Mouse (Mus musculus): ENCODE results near the gene Glra4. TPM values are rescaled to one million over a fixed set of nuclear protein-coding genes. Genes with fewer than 3 reads are reported as not detected.

The Glra4 gene
- polyA plus RNA-seq (2017; shearing (Covaris generic)) = not detected

GRCm38 (mm10) chrX:136780041-136780440 is at the start of gene Glra4:
Gene Glra4 (minus strand): TSS chrX:136780141.

GRCm38 (mm10) chrX:136822371-136822770 is 42.4 kb upstream of the Glra4 start, which contains the start of gene Plp1:
Gene Plp1 (plus strand): TSS chrX:136822671.

GRCm38 (mm10) chrX:136743459-136743858 is 36.5 kb downstream of the Glra4 start, which contains the start of gene Morf4l2:
Gene Morf4l2 (minus strand): TSS chrX:136743690.

Other genes starting within 250 kb of the Glra4 start
- gene Kir3dl2, start 236.1 kb downstream of the Glra4 start, polyA plus RNA-seq (2017; shearing (Covaris generic)) = not detected
- gene Tceal3, start 189.3 kb downstream of the Glra4 start, polyA plus RNA-seq (2017; shearing (Covaris generic)) = 5.2 TPM
- gene Tceal1, start 72.2 kb downstream of the Glra4 start, polyA plus RNA-seq (2017; shearing (Covaris generic)) = 0.21 TPM
- gene Morf4l2, start 36.5 kb downstream of the Glra4 start, polyA plus RNA-seq (2017; shearing (Covaris generic)) = 93.0 TPM
- 3.0 TPM for gene Plp1, start 42.5 kb upstream of the Glra4 start, polyA plus RNA-seq (2017; shearing (Covaris generic))
- not detected for gene Rab9b, start 88.6 kb upstream of the Glra4 start, polyA plus RNA-seq (2017; shearing (Covaris generic))
- not detected for gene H2bfm, start 147.2 kb upstream of the Glra4 start, polyA plus RNA-seq (2017; shearing (Covaris generic))
- gene Tmsb15b2, start 195.4 kb upstream of the Glra4 start, polyA plus RNA-seq (2017; shearing (Covaris generic)) = 65.9 TPM
- 5.0 TPM for gene Tmsb15l, start 196.7 kb upstream of the Glra4 start, polyA plus RNA-seq (2017; shearing (Covaris generic))
- 24.3 TPM for gene Tmsb15b1, start 196.7 kb upstream of the Glra4 start, polyA plus RNA-seq (2017; shearing (Covaris generic))
- gene Zcchc18, start 213.0 kb upstream of the Glra4 start, polyA plus RNA-seq (2017; shearing (Covaris generic)) = 67.7 TPM